Mouse (Mus musculus): ENCODE results near the gene Raver2.

GRCm38 (mm10) chr4:101086040-101086439, 17.3 kb downstream of the Raver2 start:
- TF ChIP-seq POLR2A (IDR thresholded peaks at IDR 0.05; ENCODE audit: insufficient read depth, low read depth, low read length) (no peak), CTCF (IDR thresholded peaks at IDR 0.05; ENCODE audit: insufficient read depth, low read depth, low read length) (no peak)
